Mouse (Mus musculus) embryonic facial prominence, embryonic 15.5 days (tissue): ENCODE results near the gene Pdhb. TPM values are rescaled to one million over a fixed set of nuclear protein-coding genes. Genes with fewer than 3 reads are reported as not detected.
"Not testable (repeated sequence)": the region's sequence is repeated elsewhere in the genome, so short reads cannot be mapped to it uniquely, and the experiment has no call there.

Source experiments
- ATAC-seq: fragments of 200-750 bp; cut with Nextera tagmentation; 2 replicates; pipeline ENCODE4 v1.8.0; 2017; ENCODE audit warnings: low read depth, moderate TSS enrichment; ENCODE audit not compliant: insufficient number of reproducible peaks, low FRiP score, low TSS enrichment
- H3K27ac ChIP-seq: fragments of 300-500 bp; sonication (generic); replicated peaks from 2 replicates; pipeline ENCODE4 v1.5.1; 2015; ENCODE audit warnings: mild to moderate bottlenecking, inconsistent platforms
- H3K27me3 ChIP-seq: fragments of 300-500 bp; sonication (generic); 2 replicates; pipeline ENCODE4 v1.6.1; 2015; ENCODE audit warnings: inconsistent platforms
- H3K36me3 ChIP-seq: fragments of 300-500 bp; sonication (generic); 2 replicates; pipeline ENCODE4 v1.6.1; 2015; ENCODE audit warnings: mild to moderate bottlenecking, inconsistent platforms
- H3K4me1 ChIP-seq: fragments of 300-500 bp; sonication (generic); 2 replicates; pipeline ENCODE4 v1.6.1; 2015; ENCODE audit warnings: inconsistent platforms
- H3K4me2 ChIP-seq: fragments of 300-500 bp; sonication (generic); replicated peaks from 2 replicates; pipeline ENCODE4 v1.6.1; 2015; ENCODE audit warnings: mild to moderate bottlenecking, inconsistent platforms
- H3K4me3 ChIP-seq: fragments of 300-500 bp; sonication (generic); replicated peaks from 2 replicates; pipeline ENCODE4 v1.5.1; 2015; ENCODE audit warnings: mild to moderate bottlenecking, inconsistent platforms
- H3K9ac ChIP-seq: fragments of 300-500 bp; sonication (generic); 2 replicates; pipeline ENCODE4 v1.6.1; 2015; ENCODE audit warnings: inconsistent platforms
- H3K9me3 ChIP-seq: fragments of 300-500 bp; sonication (generic); replicated peaks from 2 replicates; pipeline ENCODE4 v1.6.1; 2016; ENCODE audit warnings: inconsistent platforms
- WGBS: fragments of 180-500 bp; shearing (Covaris S2); methylation state at CpG from one replicate; pipeline ENCODE4 v1.1.7; 2015; 5-methylcytosine and 5-hydroxymethylcytosine counted together
- polyA plus RNA-seq: library from polyadenylated mRNA; unstranded; fragments of >200 nt; fragmentation: Nextera tagmentation; extraction: Ambion mirVana; gene quantifications from 2 replicates; pipeline ENCODE4 v1.2.1, GENCODE M21; 2015

Pdhb gene
- polyA plus RNA-seq, 1 experiment from 2014 or later: 184 TPM

GRCm38 (mm10) chr14:8127971-8128370 is 44.9 kb downstream of the Pdhb start:
- WGBS: 64% methylated on average over 5 of the region's 5 CpGs
- ATAC-seq: no peak

GRCm38 (mm10) chr14:8124046-8124881 is 48.6 kb downstream of the Pdhb start:
- Histone ChIP-seq H3K9me3 (no peaks in the 10 kb centered on the region), H3K9ac (no peak overlapping the region), H3K4me3 (no peak overlapping the region), H3K4me1 (no peaks in the 10 kb centered on the region), H3K36me3 (peaks cover 22% of the 10 kb centered on the region), H3K27ac (peak overlapping the region; percentile 44; the same call in 1 of the 2 replicates), H3K4me2 (no peak overlapping the region), H3K27me3 (no peaks in the 10 kb centered on the region)
- WGBS: 64% methylated on average over 7 of the region's 7 CpGs
- ATAC-seq: peak; percentile 75; the same call in 1 of the 2 replicates

More at GRCm38 (mm10) chr14:8127971-8128370, 44.9 kb downstream of the Pdhb start:
- H3K36me3 ChIP-seq: peaks cover 25% of the 10 kb centered on the region
- peaks cover 12% of the 10 kb centered on the region; the same call in 1 of the 2 replicates for H3K4me1 ChIP-seq
- no peak overlapping the region for H3K9ac ChIP-seq
- H3K27ac ChIP-seq: no peak overlapping the region
- no peak overlapping the region for H3K4me2 ChIP-seq
- no peaks in the 10 kb centered on the region for H3K9me3 ChIP-seq
- no peak overlapping the region for H3K4me3 ChIP-seq
- H3K27me3 ChIP-seq: no peaks in the 10 kb centered on the region

GRCm38 (mm10) chr14:8123611-8124010 is 49.2 kb downstream of the Pdhb start:
- peaks cover 22% of the 10 kb centered on the region for H3K36me3 ChIP-seq
- ATAC-seq, H3K9ac ChIP-seq, H3K27ac ChIP-seq, H3K27me3 ChIP-seq, H3K4me3 ChIP-seq, H3K4me1 ChIP-seq, H3K9me3 ChIP-seq, H3K4me2 ChIP-seq: not testable (repeated sequence)
- WGBS: 92% methylated on average over 10 of the region's 10 CpGs

GRCm38 (mm10) chr14:8123141-8123540 is 49.7 kb downstream of the Pdhb start:
- WGBS: 72% methylated on average over 7 of the region's 7 CpGs
- peaks cover 22% of the 10 kb centered on the region for H3K36me3 ChIP-seq

GRCm38 (mm10) chr14:8119904-8120303 is 52.9 kb downstream of the Pdhb start:
- peaks cover 17% of the 10 kb centered on the region for H3K36me3 ChIP-seq
- no peaks in the 10 kb centered on the region for H3K9me3 ChIP-seq
- no peaks in the 10 kb centered on the region for H3K27me3 ChIP-seq
- H3K9ac ChIP-seq: no peak overlapping the region
- H3K27ac ChIP-seq: no peak overlapping the region
- 76% methylated on average over 3 of the region's 3 CpGs for WGBS
- no peaks in the 10 kb centered on the region for H3K4me1 ChIP-seq
- no peak overlapping the region for H3K4me3 ChIP-seq
- ATAC-seq: no peak
- H3K4me2 ChIP-seq: no peak overlapping the region

More at GRCm38 (mm10) chr14:8123141-8123540, 49.7 kb downstream of the Pdhb start:
- peak overlapping the region; percentile 48; the same call in 1 of the 2 replicates for H3K27ac ChIP-seq
- no peak overlapping the region for H3K4me2 ChIP-seq
- no peak overlapping the region for H3K4me3 ChIP-seq
- H3K9me3 ChIP-seq: no peaks in the 10 kb centered on the region
- no peaks in the 10 kb centered on the region for H3K27me3 ChIP-seq
- no peaks in the 10 kb centered on the region for H3K4me1 ChIP-seq
- no peak overlapping the region for H3K9ac ChIP-seq
- ATAC-seq: no peak

- no peaks in the 10 kb centered on the region for H3K4me1 ChIP-seq
- H3K9me3 ChIP-seq: no peaks in the 10 kb centered on the region
- no peaks in the 10 kb centered on the region for H3K27me3 ChIP-seq
- H3K27ac ChIP-seq: no peak overlapping the region
- no peak overlapping the region for H3K9ac ChIP-seq
- WGBS: 87% methylated on average over 5 of the region's 5 CpGs
- peaks cover 17% of the 10 kb centered on the region for H3K36me3 ChIP-seq
- no peak overlapping the region for H3K4me3 ChIP-seq
- no peak for ATAC-seq
- H3K4me2 ChIP-seq: no peak overlapping the region
These were observed 53.4 kb downstream of the Pdhb start for GRCm38 (mm10) chr14:8119454-8119853.

- H3K4me2 ChIP-seq: no peak overlapping the region
- H3K9me3 ChIP-seq: no peaks in the 10 kb centered on the region
- 0 out of 2 replicates have a peak, but pooled peaks cover 3% of the 10 kb centered on the region for H3K36me3 ChIP-seq
- no peak overlapping the region for H3K9ac ChIP-seq
- H3K27me3 ChIP-seq: no peaks in the 10 kb centered on the region
- 60% methylated on average over 2 of the region's 2 CpGs for WGBS
- H3K27ac ChIP-seq: no peak overlapping the region
- H3K4me3 ChIP-seq: no peak overlapping the region
- no peaks in the 10 kb centered on the region for H3K4me1 ChIP-seq
- no peak for ATAC-seq
These were observed 55.5 kb downstream of the Pdhb start for GRCm38 (mm10) chr14:8117371-8117770.

Other genes with a start within 250 kb of the Pdhb start
- not detected in 2 replicates for gene Gm45521, start 215.7 kb downstream of the Pdhb start, polyA plus RNA-seq
- gene Dnase1l3, start 178.5 kb downstream of the Pdhb start, polyA plus RNA-seq: 3.1 and 4.1 TPM in 2 replicates
- gene Abhd6, start 170.1 kb downstream of the Pdhb start, polyA plus RNA-seq: 30.2 and 30.6 TPM in 2 replicates
- 45.2 and 51.9 TPM in 2 replicates for gene Rpp14, start 92.7 kb downstream of the Pdhb start, polyA plus RNA-seq
- gene Pxk, start 74.8 kb downstream of the Pdhb start, polyA plus RNA-seq: 41.5 and 41.6 TPM in 2 replicates
- 12.6 and 14.8 TPM in 2 replicates for gene Kctd6, start 41.1 kb upstream of the Pdhb start, polyA plus RNA-seq
- gene Acox2, start 86.3 kb upstream of the Pdhb start, polyA plus RNA-seq: 1.7 and 3.7 TPM in 2 replicates
- gene Fam107a, start 145.0 kb upstream of the Pdhb start, polyA plus RNA-seq: 2.5 and 2.9 TPM in 2 replicates
- gene Oit1, start 205.7 kb upstream of the Pdhb start, polyA plus RNA-seq: 2.3 and 4.4 TPM in 2 replicates